Mouse (Mus musculus): Measurements from ENCODE around the gene 2210407C18Rik.

DNA sequence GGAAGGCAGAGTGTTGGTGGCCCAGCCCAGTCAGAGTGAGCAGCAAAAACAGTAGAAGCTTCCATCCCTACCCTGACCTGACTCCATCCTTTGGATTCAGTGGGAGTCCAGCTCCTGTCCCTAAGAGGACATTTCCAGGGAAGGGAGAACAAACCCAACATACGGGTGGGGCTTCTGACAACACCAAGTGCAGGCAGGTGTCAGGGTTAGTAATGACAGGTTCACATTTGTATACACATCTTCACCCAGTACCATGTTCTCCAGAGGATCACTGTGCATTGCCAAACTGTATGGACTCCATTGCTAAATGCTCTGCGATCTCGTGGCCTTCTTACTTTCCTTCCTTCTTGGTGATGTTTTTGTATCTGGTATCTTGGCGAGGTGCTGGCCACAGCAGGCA, at the start of gene 2210407C18Rik:
- TF ChIP-seq POLR2A (IDR thresholded peaks at IDR 0.05; ENCODE audit: low read depth, low read length) (no peak), CTCF (IDR thresholded peaks at IDR 0.05; ENCODE audit: extremely low read depth, insufficient read depth, insufficient read length, insufficient replicate concordance) (no peak)
